Mouse (Mus musculus) brain, embryonic 14.5 days (tissue): Measurements from ENCODE around the gene Hsd17b10.
A peak's percentile ranks its signal among the peaks of the same experiment; 100 is the strongest.

ENCODE experiments used
- CTCF ChIP-seq: fragments of 200-500 bp; IDR thresholded peaks from 2 replicates; pipeline ENCODE4 v1.5.1; 2012; ENCODE audit warnings: inconsistent platforms, mild to moderate bottlenecking, moderate library complexity, borderline replicate concordance; ENCODE audit not compliant: insufficient read depth, insufficient read length; ENCODE audit errors: extremely low read depth
- POLR2A ChIP-seq: fragments of 200-500 bp; IDR thresholded peaks from 2 replicates; pipeline ENCODE4 v1.6.1; 2012; ENCODE audit warnings: mild to moderate bottlenecking, inconsistent platforms, borderline replicate concordance; ENCODE audit not compliant: poor library complexity, insufficient read depth, insufficient read length, severe bottlenecking; ENCODE audit errors: extremely low read depth

DNA sequence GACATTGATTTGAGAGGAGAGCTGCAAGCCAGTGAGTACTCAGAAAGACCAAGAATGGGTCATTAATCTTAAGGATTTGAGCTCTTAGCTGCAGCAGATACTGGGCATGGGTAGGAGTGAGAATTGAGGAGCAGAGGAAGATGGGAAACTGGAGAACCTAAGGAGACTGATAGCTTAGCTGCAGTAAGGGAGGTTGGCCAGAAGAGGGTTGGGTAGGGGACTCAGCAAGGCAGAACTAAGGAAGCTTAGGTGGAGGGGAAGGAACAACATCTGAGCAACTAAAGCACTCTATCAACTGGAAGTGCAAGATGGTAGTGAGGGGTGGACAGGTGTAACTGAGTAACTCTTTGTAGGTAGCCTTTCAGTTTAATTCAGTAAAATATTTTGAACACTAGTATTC, 45.6 kb downstream of the Hsd17b10 start:
- TF ChIP-seq CTCF, result peak; percentile 34; the same call in 1 of the 2 replicates
- no peak for TF ChIP-seq POLR2A
